Mouse (Mus musculus) midbrain, embryonic 12.5 days (tissue): ENCODE data around the gene Prpf6. TPM values are rescaled to one million over a fixed set of nuclear protein-coding genes. Genes with fewer than 3 reads are reported as not detected.

Experiments
- ATAC-seq: fragments of 200-750 bp; cut with Nextera tagmentation; 2 replicates; pipeline ENCODE4 v1.8.0; 2017; ENCODE audit warnings: low read depth, moderate TSS enrichment, moderate library complexity; ENCODE audit not compliant: low FRiP score
- H3K27ac ChIP-seq: fragments of 300-500 bp; sonication (generic); replicated peaks from 2 replicates; pipeline ENCODE4 v1.5.1; 2016; ENCODE audit warnings: mild to moderate bottlenecking
- H3K27me3 ChIP-seq: fragments of 300-500 bp; sonication (generic); 2 replicates; pipeline ENCODE4 v1.6.1; 2016; ENCODE audit warnings: mild to moderate bottlenecking
- H3K36me3 ChIP-seq: fragments of 300-500 bp; sonication (generic); 2 replicates; pipeline ENCODE4 v1.6.1; 2016
- H3K4me1 ChIP-seq: fragments of 300-500 bp; sonication (generic); 2 replicates; pipeline ENCODE4 v1.6.1; 2016
- H3K4me2 ChIP-seq: fragments of 300-500 bp; sonication (generic); replicated peaks from 2 replicates; pipeline ENCODE4 v1.6.1; 2016; ENCODE audit warnings: mild to moderate bottlenecking, moderate library complexity
- H3K4me3 ChIP-seq: fragments of 300-500 bp; sonication (generic); 2 replicates; pipeline ENCODE4 v1.5.1; 2016; ENCODE audit warnings: mild to moderate bottlenecking
- H3K9ac ChIP-seq: fragments of 300-500 bp; sonication (generic); replicated peaks from 2 replicates; pipeline ENCODE4 v1.6.1; 2016; ENCODE audit warnings: mild to moderate bottlenecking, moderate library complexity
- H3K9me3 ChIP-seq: fragments of 300-500 bp; sonication (generic); 2 replicates; pipeline ENCODE4 v1.6.1; 2016; ENCODE audit warnings: mild to moderate bottlenecking
- WGBS: fragments of 180-500 bp; shearing (Covaris S2); methylation state at CpG from one replicate; pipeline ENCODE4 v1.1.7; 2016; 5-methylcytosine and 5-hydroxymethylcytosine counted together
- polyA plus RNA-seq: library from polyadenylated mRNA; unstranded; fragments of >200 nt; fragmentation: Nextera tagmentation; extraction: Ambion mirVana; gene quantifications from 2 replicates; pipeline ENCODE4 v1.2.1, GENCODE M21; 2016

Prpf6 gene
- polyA plus RNA-seq, 1 experiment from 2014 or later = 75.2 TPM

DNA sequence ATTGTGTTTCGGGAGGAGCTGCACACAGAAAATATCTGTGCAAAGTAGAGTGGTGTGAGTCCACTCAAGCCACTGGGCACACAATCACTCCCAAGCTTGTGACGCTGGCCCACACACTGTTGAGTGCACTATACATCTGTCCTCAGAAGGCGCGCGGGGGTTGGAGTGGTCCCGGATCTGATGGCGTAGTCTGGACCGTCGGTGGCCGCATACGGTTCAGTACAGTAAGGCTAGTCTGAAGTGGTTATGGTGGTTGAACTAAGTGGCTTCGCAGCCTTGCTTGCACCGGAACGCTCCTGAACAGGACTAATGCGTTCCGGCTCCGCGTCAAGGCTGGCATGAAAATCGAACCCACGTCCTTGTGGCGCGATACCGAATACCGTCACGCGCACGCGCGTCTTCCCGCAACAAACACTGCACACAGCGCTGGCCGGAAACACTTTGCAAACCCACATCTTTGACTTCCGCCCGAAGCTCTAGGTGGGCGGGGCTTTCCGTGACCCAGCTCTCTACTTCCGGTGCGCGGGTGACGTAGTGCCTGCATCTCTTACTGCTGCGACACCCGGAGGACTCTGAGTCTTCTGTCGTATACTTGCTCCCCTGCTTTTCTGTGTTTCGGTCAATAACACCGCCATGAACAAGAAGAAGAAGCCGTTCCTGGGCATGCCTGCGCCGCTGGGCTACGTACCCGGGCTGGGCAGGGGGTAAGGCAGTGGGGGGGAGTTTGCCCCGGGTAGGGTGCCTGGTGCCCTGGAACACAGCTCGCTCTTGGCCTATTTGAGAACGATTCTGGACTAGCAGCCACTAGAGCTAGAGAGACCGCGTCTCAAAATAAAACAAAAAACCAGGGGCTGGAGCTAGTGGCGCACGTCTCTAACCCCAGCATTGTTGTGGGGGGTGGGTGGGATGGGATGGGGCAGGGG, 9.4 kb downstream of the Prpf6 start:
- Histone ChIP-seq H3K36me3 (peaks cover 4% of the 10 kb centered on the region; the same call in 1 of the 2 replicates), H3K4me1 (peaks cover 36% of the 10 kb centered on the region), H3K4me3 (peak overlapping the region; percentile 92), H3K27me3 (no peaks in the 10 kb centered on the region), H3K4me2 (peak overlapping the region; percentile 85), H3K9ac (peak overlapping the region; percentile 93), H3K9me3 (no peaks in the 10 kb centered on the region), H3K27ac (peak overlapping the region; percentile 82)
- peak; percentile 93 for ATAC-seq
- 2% methylated on average over 57 of the region's 57 CpGs for WGBS

DNA sequence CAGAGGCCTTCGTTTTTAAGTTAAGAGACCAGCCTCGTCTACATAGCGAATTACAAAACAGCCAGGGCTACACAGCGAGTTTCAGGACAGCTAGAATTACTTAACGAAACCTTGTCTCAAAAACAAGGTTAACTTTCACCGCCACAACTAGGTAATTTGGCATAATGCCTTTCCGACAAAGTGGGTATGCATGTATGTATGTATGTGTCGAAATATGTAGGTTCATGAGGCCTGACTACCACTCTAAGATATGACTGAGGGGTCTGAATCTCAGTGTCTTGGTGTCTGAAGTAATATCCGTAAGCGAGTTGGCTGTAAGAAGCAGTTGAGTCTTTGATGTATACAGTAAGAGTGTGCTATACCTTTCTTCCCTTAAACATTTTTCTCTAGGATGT, 10.1 kb downstream of the Prpf6 start:
- ATAC-seq = no peak
- no peaks in the 10 kb centered on the region for H3K36me3 ChIP-seq
- H3K27me3 ChIP-seq = no peaks in the 10 kb centered on the region
- whole genome bisulfite sequencing = 29% methylated on average over 10 of the region's 10 CpGs
- H3K9ac ChIP-seq = peak overlapping the region; percentile 93
- peak overlapping the region; percentile 82 for H3K27ac ChIP-seq
- peak overlapping the region; percentile 85 for H3K4me2 ChIP-seq
- H3K4me1 ChIP-seq = peaks cover 36% of the 10 kb centered on the region
- no peaks in the 10 kb centered on the region for H3K9me3 ChIP-seq
- peak overlapping the region; percentile 92 for H3K4me3 ChIP-seq

DNA sequence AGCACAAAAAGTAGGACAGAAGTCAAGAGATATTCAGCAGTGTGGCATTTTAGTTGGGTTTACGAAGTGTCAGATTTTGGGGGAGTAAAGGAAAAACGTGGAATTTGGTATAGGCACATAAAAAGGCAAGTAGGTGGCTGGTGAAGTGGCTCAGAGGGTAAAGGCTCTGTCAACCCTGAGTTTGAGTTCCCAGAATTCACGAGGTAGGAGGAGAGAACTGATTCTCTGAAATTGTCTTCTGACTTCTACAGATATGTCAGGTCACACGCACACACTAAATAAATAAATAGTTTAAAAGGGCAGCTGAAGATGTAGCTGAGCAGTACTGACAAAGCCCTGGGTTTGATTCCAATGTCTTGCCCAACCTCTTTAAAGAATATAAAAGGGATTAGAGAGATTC, 10.7 kb downstream of the Prpf6 start:
- no peak for ATAC-seq
- WGBS = 70% methylated on average over 4 of the region's 4 CpGs
- Histone ChIP-seq H3K27ac (no peak overlapping the region), H3K4me2 (peak overlapping the region; percentile 85), H3K9ac (no peak overlapping the region), H3K27me3 (no peaks in the 10 kb centered on the region), H3K36me3 (no peaks in the 10 kb centered on the region), H3K9me3 (no peaks in the 10 kb centered on the region), H3K4me3 (peak overlapping the region; percentile 92; the same call in 1 of the 2 replicates), H3K4me1 (peaks cover 32% of the 10 kb centered on the region)

- Histone ChIP-seq H3K4me3 (no peak overlapping the region), H3K9ac (no peak overlapping the region), H3K36me3 (peaks cover 62% of the 10 kb centered on the region), H3K4me2 (no peak overlapping the region), H3K9me3 (no peaks in the 10 kb centered on the region), H3K27me3 (no peaks in the 10 kb centered on the region), H3K27ac (no peak overlapping the region), H3K4me1 (no peaks in the 10 kb centered on the region)
- ATAC-seq = no peak
- WGBS = 89% methylated on average over 5 of the region's 5 CpGs
Observed at GRCm38 (mm10) chr2:181618761-181619495, 27.3 kb downstream of the Prpf6 start.

GRCm38 (mm10) chr2:181623401-181623800, 31.7 kb downstream of the Prpf6 start:
- no peak overlapping the region for H3K27ac ChIP-seq
- peaks cover 50% of the 10 kb centered on the region for H3K36me3 ChIP-seq
- H3K4me1 ChIP-seq = no peaks in the 10 kb centered on the region
- H3K4me2 ChIP-seq = no peak overlapping the region
- ATAC-seq = no peak
- no peak overlapping the region for H3K4me3 ChIP-seq
- H3K27me3 ChIP-seq = no peaks in the 10 kb centered on the region
- H3K9ac ChIP-seq = no peak overlapping the region
- H3K9me3 ChIP-seq = no peaks in the 10 kb centered on the region

DNA sequence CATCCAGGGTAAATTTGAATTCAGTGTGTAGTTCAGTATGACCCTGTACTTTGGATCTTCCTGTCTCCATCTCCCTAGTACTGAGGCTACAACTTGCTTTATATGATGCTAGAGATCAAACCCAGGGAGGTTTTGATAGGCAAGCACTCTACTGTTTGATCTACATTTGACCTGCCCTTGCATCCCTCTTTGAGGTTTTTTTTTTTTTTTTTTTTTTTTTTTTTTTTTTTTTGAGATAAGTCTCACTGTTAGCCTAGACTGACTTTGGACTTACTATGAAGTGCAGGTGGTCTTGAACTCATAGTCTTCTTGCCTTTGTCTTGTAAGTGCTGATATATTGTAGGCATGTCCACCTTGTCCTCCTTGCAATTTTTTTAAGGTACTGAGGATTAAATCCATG, 36.8 kb downstream of the Prpf6 start:
- peaks cover 44% of the 10 kb centered on the region for H3K36me3 ChIP-seq
- no peaks in the 10 kb centered on the region for H3K27me3 ChIP-seq
- H3K4me1 ChIP-seq = no peaks in the 10 kb centered on the region
- no peak overlapping the region for H3K9ac ChIP-seq
- ATAC-seq = no peak
- no peak overlapping the region for H3K4me3 ChIP-seq
- H3K27ac ChIP-seq = no peak overlapping the region
- no peaks in the 10 kb centered on the region for H3K9me3 ChIP-seq
- no peak overlapping the region for H3K4me2 ChIP-seq

DNA sequence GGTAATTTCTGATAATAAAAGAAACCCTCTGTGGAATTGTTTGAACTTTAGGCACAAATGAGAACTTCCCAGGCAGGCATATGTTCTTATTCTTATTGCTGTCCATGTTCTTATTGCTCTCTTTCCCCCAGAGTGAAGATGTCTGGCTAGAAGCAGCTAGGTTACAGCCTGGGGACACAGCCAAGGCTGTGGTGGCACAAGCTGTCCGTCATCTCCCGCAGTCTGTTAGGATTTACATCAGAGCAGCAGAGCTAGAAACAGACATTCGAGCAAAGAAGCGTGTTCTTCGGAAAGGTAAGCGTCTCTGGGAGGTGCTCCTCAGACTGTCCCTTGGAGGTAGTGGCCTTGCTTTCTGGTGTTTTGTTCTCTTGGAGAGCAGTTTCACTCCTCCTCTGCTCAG, 41.0 kb downstream of the Prpf6 start:
- no peak for ATAC-seq
- H3K36me3 ChIP-seq = peaks cover 71% of the 10 kb centered on the region
- H3K27ac ChIP-seq = no peak overlapping the region
- no peak overlapping the region for H3K4me2 ChIP-seq
- H3K4me3 ChIP-seq = no peak overlapping the region
- no peaks in the 10 kb centered on the region for H3K27me3 ChIP-seq
- H3K9ac ChIP-seq = no peak overlapping the region
- WGBS = 97% methylated on average over 6 of the region's 6 CpGs
- H3K4me1 ChIP-seq = no peaks in the 10 kb centered on the region
- no peaks in the 10 kb centered on the region for H3K9me3 ChIP-seq

DNA sequence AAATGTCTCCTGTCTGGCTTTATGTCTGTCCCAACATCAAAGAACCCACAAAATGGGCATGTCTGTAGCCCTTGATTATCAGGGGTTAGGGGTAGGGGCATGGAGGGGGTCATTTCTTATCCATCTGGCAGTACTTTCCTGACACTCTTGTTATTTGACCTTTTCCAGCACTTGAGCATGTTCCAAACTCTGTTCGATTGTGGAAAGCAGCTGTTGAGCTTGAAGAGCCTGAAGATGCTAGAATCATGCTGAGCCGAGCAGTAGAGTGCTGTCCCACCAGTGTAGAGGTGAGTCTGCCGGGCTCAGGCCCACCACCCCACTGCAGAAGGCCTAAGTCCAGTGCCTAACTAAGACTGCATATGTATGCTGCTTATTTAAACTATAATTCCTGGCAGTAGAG, 44.2 kb downstream of the Prpf6 start:
- no peaks in the 10 kb centered on the region for H3K9me3 ChIP-seq
- H3K4me3 ChIP-seq = no peak overlapping the region
- H3K4me2 ChIP-seq = no peak overlapping the region
- H3K9ac ChIP-seq = no peak overlapping the region
- ATAC-seq = no peak
- H3K27ac ChIP-seq = no peak overlapping the region
- no peaks in the 10 kb centered on the region for H3K27me3 ChIP-seq
- H3K4me1 ChIP-seq = no peaks in the 10 kb centered on the region
- WGBS = 87% methylated on average over 3 of the region's 3 CpGs
- peaks cover 86% of the 10 kb centered on the region for H3K36me3 ChIP-seq

DNA sequence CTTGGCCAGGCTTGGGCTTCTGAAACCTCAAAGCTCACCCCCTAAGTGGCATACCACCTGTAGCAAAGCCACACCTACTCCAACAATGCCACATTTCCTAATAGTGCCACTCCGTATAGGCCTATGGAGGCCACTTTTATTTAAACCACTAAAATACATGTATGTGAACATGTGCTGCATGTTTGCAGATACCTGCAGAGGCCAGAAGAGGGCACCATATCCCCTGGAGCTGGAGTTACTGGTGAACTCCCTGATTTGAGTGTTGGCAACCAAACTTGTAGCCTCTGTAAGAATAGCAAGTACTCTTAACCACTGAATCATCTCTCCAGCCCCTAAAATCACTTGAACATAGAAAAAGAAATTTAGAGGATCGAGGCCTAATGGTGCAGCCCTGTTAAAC, 52.7 kb downstream of the Prpf6 start:
- WGBS = 92% methylated on average over 2 of the region's 2 CpGs
- Histone ChIP-seq H3K4me2 (no peak overlapping the region), H3K9me3 (no peaks in the 10 kb centered on the region), H3K4me3 (no peak overlapping the region), H3K27me3 (no peaks in the 10 kb centered on the region), H3K27ac (no peak overlapping the region), H3K36me3 (peaks cover 87% of the 10 kb centered on the region), H3K4me1 (no peaks in the 10 kb centered on the region), H3K9ac (no peak overlapping the region)
- ATAC-seq = no peak

- peaks cover 89% of the 10 kb centered on the region for H3K36me3 ChIP-seq
- no peak overlapping the region for H3K4me3 ChIP-seq
- WGBS = 93% methylated on average over 3 of the region's 3 CpGs
Observed at GRCm38 (mm10) chr2:181645666-181646065, 54.0 kb downstream of the Prpf6 start.

DNA sequence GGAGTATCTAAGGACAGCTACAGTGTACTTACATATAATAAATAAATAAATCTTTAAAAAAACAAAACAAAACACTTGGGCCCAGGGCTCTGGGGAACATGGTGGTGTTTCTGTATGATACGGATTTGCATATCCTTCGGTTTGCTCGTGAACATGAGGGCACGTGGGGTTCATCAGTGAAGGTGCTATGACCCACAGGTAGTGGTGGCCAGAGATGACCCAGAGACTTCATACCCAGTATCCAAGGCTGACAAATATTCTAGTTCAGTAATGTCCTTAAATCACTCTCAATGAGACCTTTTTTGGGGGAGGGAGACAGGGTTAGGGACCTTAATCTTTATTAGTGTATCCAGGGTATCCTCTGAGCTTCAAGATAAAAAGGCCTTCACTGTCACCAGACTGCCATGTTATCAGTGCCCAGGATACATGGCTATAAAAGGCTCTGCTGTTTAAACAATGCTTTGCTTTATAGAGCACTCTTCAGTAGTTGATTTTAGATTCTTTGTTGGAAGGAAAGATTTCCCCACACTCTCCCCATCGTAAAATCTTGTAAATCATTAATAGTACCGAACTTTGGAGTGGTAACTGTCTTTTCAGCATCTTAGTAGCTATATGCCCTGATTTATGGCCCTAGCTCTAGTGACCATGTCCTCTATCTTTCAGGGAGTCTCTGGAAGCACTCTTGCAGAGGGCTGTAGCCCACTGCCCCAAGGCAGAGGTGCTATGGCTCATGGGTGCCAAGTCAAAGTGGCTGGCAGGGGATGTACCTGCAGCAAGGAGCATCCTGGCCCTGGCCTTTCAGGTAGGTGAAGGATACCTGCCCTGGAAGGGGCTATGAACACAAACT, 55.2 kb downstream of the Prpf6 start:
- H3K36me3 ChIP-seq = peaks cover 89% of the 10 kb centered on the region
- no peak for ATAC-seq

More at GRCm38 (mm10) chr2:181645666-181646065, 54.0 kb downstream of the Prpf6 start:
- Histone ChIP-seq H3K27me3 (no peaks in the 10 kb centered on the region), H3K9me3 (no peaks in the 10 kb centered on the region), H3K4me1 (no peaks in the 10 kb centered on the region), H3K9ac (no peak overlapping the region), H3K4me2 (no peak overlapping the region), H3K27ac (no peak overlapping the region)
- no peak for ATAC-seq

More for the DNA sequence above, 55.2 kb downstream of the Prpf6 start:
- Histone ChIP-seq H3K27me3 (no peaks in the 10 kb centered on the region), H3K4me3 (no peak overlapping the region), H3K4me2 (no peak overlapping the region), H3K9me3 (no peaks in the 10 kb centered on the region), H3K9ac (no peak overlapping the region), H3K27ac (no peak overlapping the region), H3K4me1 (no peaks in the 10 kb centered on the region)
- WGBS = 98% methylated on average over 6 of the region's 6 CpGs
